Mouse (Mus musculus): ENCODE measurements around the gene Col5a1. TPM values are rescaled to one million over a fixed set of nuclear protein-coding genes. Genes with fewer than 3 reads are reported as not detected.

Col5a1 gene
- polyA plus RNA-seq, 1 experiment from 2014 or later = 11.1 TPM

DNA sequence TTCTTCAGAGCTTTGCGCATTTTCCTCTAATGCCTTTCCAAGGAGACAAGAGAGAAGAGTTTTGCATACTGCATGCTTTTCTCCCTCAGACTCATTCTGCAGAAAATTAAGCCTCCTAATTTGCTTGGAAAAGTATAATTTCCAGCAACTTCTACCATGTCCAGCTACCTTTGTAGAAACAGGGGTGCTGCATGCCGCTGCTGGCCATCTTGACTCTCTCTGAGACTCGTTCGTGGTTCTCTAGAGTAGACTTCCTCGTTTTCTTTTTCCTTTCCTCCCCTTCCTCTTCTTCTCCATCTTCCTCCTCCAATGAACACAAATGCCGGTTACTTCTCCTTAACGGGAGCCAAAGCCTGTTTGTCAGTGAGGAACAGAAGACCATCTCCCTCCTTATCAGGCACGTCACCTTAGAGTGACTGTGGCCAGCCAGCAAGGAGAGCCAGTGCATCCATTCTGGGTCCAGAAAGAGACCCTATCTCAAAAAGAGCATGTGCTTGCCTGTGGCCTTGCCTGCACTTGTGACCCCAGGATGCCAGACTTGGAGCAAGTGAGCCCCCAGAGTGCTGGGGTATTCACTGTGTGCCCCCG, 113.9 kb downstream of the Col5a1 start:
- Histone ChIP-seq H3K4me1 (peaks cover 11% of the 10 kb centered on the region), H3K9me3 (no peaks in the 10 kb centered on the region), H3K27ac (peak overlapping the region; percentile 45; the same call in 1 of the 2 replicates), H3K27me3 (ENCODE audit: poor library complexity, severe bottlenecking) (no peaks in the 10 kb centered on the region), H3K36me3 (replicated peaks) (peaks cover 23% of the 10 kb centered on the region; the same call in 1 of the 2 replicates), H3K4me3 (no peak overlapping the region)
- 92% methylated on average over 9 of the region's 9 CpGs for WGBS
- DNase-seq (ENCODE audit: extremely low spot score, low spot score) = no peak

GRCm38 (mm10) chr2:28000660-28001059, 114.4 kb downstream of the Col5a1 start:
- Histone ChIP-seq H3K4me1 (peaks cover 6% of the 10 kb centered on the region), H3K9me3 (no peaks in the 10 kb centered on the region), H3K4me3 (no peak overlapping the region), H3K27ac (peak overlapping the region; percentile 22; the same call in 1 of the 2 replicates), H3K27me3 (ENCODE audit: poor library complexity, severe bottlenecking) (no peaks in the 10 kb centered on the region), H3K36me3 (replicated peaks) (peaks cover 24% of the 10 kb centered on the region; the same call in 1 of the 2 replicates)
- WGBS = 93% methylated on average over 3 of the region's 3 CpGs
- DNase-seq (ENCODE audit: extremely low spot score, low spot score) = no peak

DNA sequence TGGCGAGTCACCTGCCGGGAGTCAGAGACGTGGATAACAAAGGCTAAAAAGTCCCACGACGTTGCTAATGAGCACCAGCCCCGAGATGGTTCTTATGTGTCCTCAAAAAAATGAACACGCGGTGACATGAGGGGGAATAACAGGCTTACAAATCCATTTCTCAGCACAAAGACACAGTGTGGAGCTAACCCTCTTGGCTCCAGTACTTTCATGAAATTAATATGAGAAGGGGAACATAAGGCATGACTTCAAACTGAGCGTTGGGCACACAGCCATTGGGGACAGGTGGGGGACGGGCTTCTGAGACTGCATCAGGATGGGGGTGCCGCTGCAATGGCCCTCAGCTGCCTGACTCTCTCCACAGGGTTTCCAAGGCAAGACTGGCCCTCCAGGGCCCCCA, 115.0 kb downstream of the Col5a1 start:
- Histone ChIP-seq H3K4me3 (no peak overlapping the region), H3K27me3 (ENCODE audit: poor library complexity, severe bottlenecking) (no peaks in the 10 kb centered on the region), H3K9me3 (no peaks in the 10 kb centered on the region), H3K27ac (peak overlapping the region; percentile 22; the same call in 1 of the 2 replicates), H3K36me3 (replicated peaks) (peaks cover 24% of the 10 kb centered on the region; the same call in 1 of the 2 replicates), H3K4me1 (peaks cover 5% of the 10 kb centered on the region; the same call in 1 of the 2 replicates)
- WGBS = 92% methylated on average over 11 of the region's 11 CpGs
- no peak for DNase-seq (ENCODE audit: extremely low spot score, low spot score)

DNA sequence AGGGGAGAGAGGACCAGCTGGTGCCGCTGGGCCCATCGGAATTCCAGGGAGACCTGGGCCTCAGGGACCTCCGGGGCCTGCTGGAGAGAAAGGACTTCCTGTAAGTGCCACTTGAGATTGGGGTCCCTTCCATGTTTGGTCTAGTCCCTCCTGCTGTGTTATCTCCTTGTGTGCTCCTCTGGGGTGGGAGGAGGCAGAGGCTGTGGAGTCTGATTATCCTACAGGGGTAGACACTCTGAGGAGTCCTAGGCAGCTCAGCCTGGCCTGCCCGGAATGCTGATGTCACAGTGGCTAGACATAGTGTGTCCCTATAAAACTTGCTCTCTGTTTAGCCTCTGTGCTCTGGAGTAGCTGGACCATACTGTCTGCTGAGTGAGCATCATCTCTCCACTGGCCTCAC, 119.0 kb downstream of the Col5a1 start:
- no peak for DNase-seq (ENCODE audit: extremely low spot score, low spot score)
- Histone ChIP-seq H3K9me3 (no peaks in the 10 kb centered on the region), H3K4me1 (peaks cover 4% of the 10 kb centered on the region; the same call in 1 of the 2 replicates), H3K27me3 (ENCODE audit: poor library complexity, severe bottlenecking) (no peaks in the 10 kb centered on the region), H3K27ac (peak overlapping the region; percentile 32), H3K36me3 (replicated peaks) (0 out of 2 replicates have a peak, but pooled peaks cover 11% of the 10 kb centered on the region), H3K4me3 (no peak overlapping the region)
- 86% methylated on average over 4 of the region's 4 CpGs for WGBS

- Histone ChIP-seq H3K27ac (no peak overlapping the region), H3K4me1 (peaks cover 4% of the 10 kb centered on the region; the same call in 1 of the 2 replicates), H3K4me3 (no peak overlapping the region), H3K27me3 (ENCODE audit: poor library complexity, severe bottlenecking) (no peaks in the 10 kb centered on the region), H3K9me3 (no peaks in the 10 kb centered on the region), H3K36me3 (replicated peaks) (peaks cover 22% of the 10 kb centered on the region; the same call in 1 of the 2 replicates)
- no peak for DNase-seq (ENCODE audit: extremely low spot score, low spot score)
- 91% methylated on average over 4 of the region's 4 CpGs for whole genome bisulfite sequencing
These were observed 122.0 kb downstream of the Col5a1 start for GRCm38 (mm10) chr2:28008261-28008660.

GRCm38 (mm10) chr2:28012367-28012766, 126.1 kb downstream of the Col5a1 start:
- Histone ChIP-seq H3K4me3 (no peak overlapping the region), H3K9me3 (no peaks in the 10 kb centered on the region), H3K36me3 (replicated peaks) (peaks cover 30% of the 10 kb centered on the region), H3K27me3 (ENCODE audit: poor library complexity, severe bottlenecking) (no peaks in the 10 kb centered on the region), H3K27ac (no peak overlapping the region), H3K4me1 (peaks cover 4% of the 10 kb centered on the region)
- DNase-seq (ENCODE audit: extremely low spot score, low spot score) = no peak
- WGBS = 88% methylated on average over 3 of the region's 3 CpGs

DNA sequence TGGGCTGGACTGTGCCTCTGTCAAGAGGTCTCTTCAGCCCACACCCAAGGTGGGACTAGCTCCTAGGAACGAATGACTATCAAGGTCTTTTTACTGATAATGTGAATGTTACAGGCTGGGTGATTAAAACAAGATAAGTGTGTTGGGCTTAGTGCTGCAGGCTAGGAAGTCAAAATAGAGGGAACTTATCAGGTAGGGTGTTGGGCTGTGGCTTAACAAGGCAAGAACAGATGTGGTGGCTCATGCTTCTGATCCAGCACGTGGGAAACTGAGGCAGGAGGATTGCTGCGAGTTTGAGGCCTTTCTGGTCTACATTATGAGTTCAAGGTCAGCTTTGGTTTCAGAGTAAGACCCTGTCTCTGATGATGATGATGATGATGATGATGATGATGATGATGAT, 128.6 kb downstream of the Col5a1 start:
- Histone ChIP-seq H3K4me1 (no peaks in the 10 kb centered on the region; the same call in 1 of the 2 replicates), H3K27ac (no peak overlapping the region), H3K9me3 (no peaks in the 10 kb centered on the region), H3K36me3 (replicated peaks) (peaks cover 39% of the 10 kb centered on the region), H3K4me3 (no peak overlapping the region), H3K27me3 (ENCODE audit: poor library complexity, severe bottlenecking) (no peaks in the 10 kb centered on the region)
- 86% methylated on average over 3 of the region's 3 CpGs for WGBS
- DNase-seq (ENCODE audit: extremely low spot score, low spot score) = no peak

- DNase-seq (ENCODE audit: extremely low spot score, low spot score) = no peak
- Histone ChIP-seq H3K27ac (no peak overlapping the region), H3K27me3 (ENCODE audit: poor library complexity, severe bottlenecking) (no peaks in the 10 kb centered on the region), H3K4me1 (no peaks in the 10 kb centered on the region), H3K4me3 (no peak overlapping the region), H3K9me3 (no peaks in the 10 kb centered on the region), H3K36me3 (replicated peaks) (peaks cover 51% of the 10 kb centered on the region)
- 93% methylated on average over 6 of the region's 6 CpGs for WGBS
These were observed 138.2 kb downstream of the Col5a1 start for GRCm38 (mm10) chr2:28024416-28024815.

GRCm38 (mm10) chr2:28025776-28026175, 139.6 kb downstream of the Col5a1 start:
- Histone ChIP-seq H3K27ac (no peak overlapping the region), H3K4me1 (no peaks in the 10 kb centered on the region), H3K4me3 (no peak overlapping the region), H3K36me3 (replicated peaks) (peaks cover 54% of the 10 kb centered on the region), H3K27me3 (ENCODE audit: poor library complexity, severe bottlenecking) (no peaks in the 10 kb centered on the region), H3K9me3 (no peaks in the 10 kb centered on the region)
- DNase-seq (ENCODE audit: extremely low spot score, low spot score) = no peak
- WGBS = 95% methylated on average over 4 of the region's 4 CpGs

DNA sequence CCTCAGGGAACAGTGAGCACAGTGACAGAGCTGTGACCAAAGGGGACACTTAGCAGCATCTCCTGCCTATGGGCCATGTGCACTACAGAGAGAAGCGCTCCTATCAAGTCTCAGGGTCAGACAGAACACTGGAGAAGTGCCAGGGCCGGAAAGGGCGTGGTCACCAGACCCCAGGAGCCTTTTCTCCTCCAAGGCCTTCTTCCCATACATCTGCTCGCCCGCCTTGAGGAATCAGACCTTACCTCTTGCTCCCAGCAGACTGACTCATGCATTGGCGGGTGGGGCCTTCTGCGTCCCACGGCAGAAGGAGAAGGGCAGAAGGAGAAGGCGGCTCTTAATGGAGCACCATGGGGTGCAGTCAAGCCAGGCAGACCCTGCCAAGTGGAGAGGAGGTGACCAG, 145.6 kb downstream of the Col5a1 start:
- no peaks in the 10 kb centered on the region for H3K9me3 ChIP-seq
- H3K36me3 ChIP-seq (replicated peaks) = peaks cover 37% of the 10 kb centered on the region
- no peak overlapping the region for H3K4me3 ChIP-seq
- H3K4me1 ChIP-seq = 0 out of 2 replicates have a peak, but pooled peaks cover 4% of the 10 kb centered on the region
- H3K27me3 ChIP-seq (ENCODE audit: poor library complexity, severe bottlenecking) = no peaks in the 10 kb centered on the region
- WGBS = 90% methylated on average over 9 of the region's 9 CpGs
- DNase-seq (ENCODE audit: extremely low spot score, low spot score) = no peak
- no peak overlapping the region for H3K27ac ChIP-seq

GRCm38 (mm10) chr2:28032469-28032868, 146.2 kb downstream of the Col5a1 start:
- no peak for DNase-seq (ENCODE audit: extremely low spot score, low spot score)
- Histone ChIP-seq H3K36me3 (replicated peaks) (peaks cover 34% of the 10 kb centered on the region), H3K27ac (no peak overlapping the region), H3K4me1 (0 out of 2 replicates have a peak, but pooled peaks cover 4% of the 10 kb centered on the region), H3K27me3 (ENCODE audit: poor library complexity, severe bottlenecking) (no peaks in the 10 kb centered on the region), H3K9me3 (no peaks in the 10 kb centered on the region), H3K4me3 (no peak overlapping the region)
- 96% methylated on average over 11 of the region's 11 CpGs for WGBS

- WGBS = 82% methylated on average over 13 of the region's 13 CpGs
- Histone ChIP-seq H3K4me3 (no peak overlapping the region), H3K9me3 (no peaks in the 10 kb centered on the region), H3K27me3 (ENCODE audit: poor library complexity, severe bottlenecking) (no peaks in the 10 kb centered on the region), H3K4me1 (0 out of 2 replicates have a peak, but pooled peaks cover 4% of the 10 kb centered on the region), H3K36me3 (replicated peaks) (peaks cover 17% of the 10 kb centered on the region), H3K27ac (no peak overlapping the region)
- no peak for DNase-seq (ENCODE audit: extremely low spot score, low spot score)
These were observed 147.9 kb downstream of the Col5a1 start for GRCm38 (mm10) chr2:28034011-28034710.

GRCm38 (mm10) chr2:28036788-28037187, 150.6 kb downstream of the Col5a1 start:
- no peak for DNase-seq (ENCODE audit: extremely low spot score, low spot score)
- 87% methylated on average over 13 of the region's 13 CpGs for WGBS
- H3K27ac ChIP-seq = no peak overlapping the region
- 0 out of 2 replicates have a peak, but pooled peaks cover 4% of the 10 kb centered on the region for H3K4me1 ChIP-seq
- no peaks in the 10 kb centered on the region for H3K27me3 ChIP-seq (ENCODE audit: poor library complexity, severe bottlenecking)
- H3K36me3 ChIP-seq (replicated peaks) = peaks cover 7% of the 10 kb centered on the region
- H3K9me3 ChIP-seq = no peaks in the 10 kb centered on the region
- H3K4me3 ChIP-seq = no peak overlapping the region

All from forebrain, embryonic 10.5 days (tissue).